Mouse (Mus musculus) kidney, postnatal 0 days (tissue): ENCODE data around the gene Gm49486. TPM values are rescaled to one million over a fixed set of nuclear protein-coding genes. Genes with fewer than 3 reads are reported as not detected.

Source experiments
- ATAC-seq: fragments of 200-750 bp; cut with Nextera tagmentation; replicated peaks from 2 replicates; pipeline ENCODE4 v1.8.0; 2017; ENCODE audit warnings: low read depth, moderate number of reproducible peaks, moderate TSS enrichment, moderate library complexity; ENCODE audit not compliant: low FRiP score
- DNase-seq: peaks from one replicate; pipeline ENCODE4 v3.0.0-alpha.2; 2016; ENCODE audit warnings: low spot score
- H3K27ac ChIP-seq: fragments of 300-500 bp; sonication (generic); 2 replicates; pipeline ENCODE4 v1.5.1; 2014; ENCODE audit warnings: mild to moderate bottlenecking
- H3K27me3 ChIP-seq: fragments of 300-500 bp; sonication (generic); 2 replicates; pipeline ENCODE4 v1.6.1; 2014; ENCODE audit warnings: low read length, mixed read lengths; ENCODE audit not compliant: insufficient read depth
- H3K36me3 ChIP-seq: fragments of 300-500 bp; sonication (generic); 2 replicates; pipeline ENCODE4 v1.6.1; 2014; ENCODE audit warnings: low read length, mixed read lengths; ENCODE audit not compliant: insufficient read depth
- H3K4me1 ChIP-seq: fragments of 300-500 bp; sonication (generic); replicated peaks from 2 replicates; pipeline ENCODE4 v1.6.1; 2014; ENCODE audit warnings: antibody characterized with exemption, low read length, mixed read lengths; ENCODE audit not compliant: insufficient read depth
- H3K4me2 ChIP-seq: fragments of 300-500 bp; sonication (generic); 2 replicates; pipeline ENCODE4 v1.6.1; 2014; ENCODE audit warnings: mild to moderate bottlenecking, low read length, moderate library complexity, mixed read lengths
- H3K4me3 ChIP-seq: fragments of 300-500 bp; sonication (generic); replicated peaks from 2 replicates; pipeline ENCODE4 v1.5.1; 2014; ENCODE audit warnings: low read depth, low read length
- H3K9ac ChIP-seq: fragments of 300-500 bp; sonication (generic); 2 replicates; pipeline ENCODE4 v1.6.1; 2014; ENCODE audit warnings: low read depth, low read length
- H3K9me3 ChIP-seq: fragments of 300-500 bp; sonication (generic); replicated peaks from 2 replicates; pipeline ENCODE4 v1.6.1; 2016; ENCODE audit warnings: low read length, inconsistent platforms, mixed read lengths
- CTCF ChIP-seq: IDR thresholded peaks from 2 replicates; pipeline ENCODE4 v1.5.1; 2016; ENCODE audit warnings: antibody characterized with exemption, low read depth, mild to moderate bottlenecking, moderate library complexity
- WGBS: fragments of 180-500 bp; shearing (Covaris S2); extraction: QIAGEN DNeasy Blood & Tissue Kit; methylation state at CpG from one replicate; pipeline ENCODE4 v1.1.7; 2014; 5-methylcytosine and 5-hydroxymethylcytosine counted together
- polyA plus RNA-seq: library from polyadenylated mRNA; unstranded; fragments of >200 nt; fragmentation: Nextera tagmentation; extraction: Ambion mirVana; gene quantifications from 2 replicates; pipeline ENCODE4 v1.2.1, GENCODE M21; 2015

The Gm49486 gene
- polyA plus RNA-seq, 1 experiment from 2014 or later = 0.42 TPM

DNA sequence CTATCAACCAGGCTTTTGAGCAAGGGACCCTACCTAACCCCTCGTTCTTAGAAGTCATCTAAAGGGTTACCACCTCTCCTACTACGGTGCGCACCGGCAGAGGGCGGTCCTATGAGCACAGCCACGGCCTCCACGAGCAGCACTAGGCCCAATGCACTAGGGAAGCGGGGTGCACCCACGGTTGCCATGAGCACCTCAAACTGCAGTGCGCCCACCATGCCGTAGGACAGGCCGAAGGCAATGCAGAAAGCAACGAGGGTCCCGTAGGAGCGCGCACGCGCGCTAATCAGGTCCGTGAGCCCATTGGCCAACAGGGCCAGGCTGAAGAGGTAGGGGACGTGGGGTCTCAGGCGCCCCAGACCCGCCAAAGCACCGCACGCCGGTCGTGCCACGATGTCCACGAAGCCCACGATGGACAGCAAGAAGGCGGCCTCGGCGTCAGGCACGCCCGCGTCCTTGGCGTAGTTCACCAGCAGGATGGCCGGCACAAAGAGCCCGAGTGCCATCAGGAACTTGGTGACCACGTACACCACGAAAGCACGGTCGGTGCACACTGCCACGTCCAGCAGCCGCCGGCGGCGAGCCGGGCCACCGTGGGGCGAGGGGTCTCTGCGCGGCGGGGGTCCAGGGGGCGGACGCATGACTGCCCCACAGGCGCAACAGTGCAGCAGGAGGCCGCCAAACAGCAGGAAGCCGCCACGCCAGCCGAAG is 22.7 kb downstream of the Gm49486 start:
- ATAC-seq (0 out of 2 replicates have a peak, but pooled peaks have one; percentile 45), DNase-seq (no peak)
- 0 out of 2 replicates have a peak, but pooled peaks cover 9% of the 10 kb centered on the region for H3K27me3 ChIP-seq
- H3K9ac ChIP-seq = peak overlapping the region; percentile 59; the same call in 1 of the 2 replicates
- peaks cover 16% of the 10 kb centered on the region; the same call in 1 of the 2 replicates for H3K36me3 ChIP-seq
- H3K27ac ChIP-seq = no peak overlapping the region
- H3K4me2 ChIP-seq = peak overlapping the region; percentile 64
- WGBS = 2% methylated on average over 61 of the region's 61 CpGs
- peak overlapping the region; percentile 33 for H3K4me3 ChIP-seq
- peaks cover 11% of the 10 kb centered on the region for H3K4me1 ChIP-seq
- no peaks in the 10 kb centered on the region for H3K9me3 ChIP-seq
- TF ChIP-seq CTCF = peak; percentile 49

DNA sequence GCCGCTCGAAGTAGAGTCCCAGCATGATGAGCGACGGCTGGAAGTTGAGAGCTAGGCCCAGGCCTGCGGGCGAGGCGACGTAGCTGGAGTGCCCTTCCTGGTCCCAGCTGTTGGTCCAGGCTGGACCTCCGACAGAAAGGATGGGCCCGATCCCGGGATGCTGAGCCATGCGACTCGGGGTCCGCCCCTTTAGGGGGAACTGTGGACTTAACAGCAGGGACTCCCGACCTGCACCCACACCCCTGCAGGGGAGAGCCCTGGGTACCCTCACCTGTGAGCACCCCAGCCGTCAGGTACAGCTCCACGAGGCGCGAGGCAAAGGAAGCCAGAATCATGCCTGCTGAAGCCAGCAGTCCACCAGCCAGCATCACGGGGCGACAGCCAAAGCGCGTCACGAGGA is 23.4 kb downstream of the Gm49486 start:
- ATAC-seq (peak; percentile 30; the same call in 1 of the 2 replicates), DNase-seq (no peak)
- TF ChIP-seq CTCF = no peak
- no peak overlapping the region for H3K27ac ChIP-seq
- H3K9ac ChIP-seq = peak overlapping the region; percentile 59; the same call in 1 of the 2 replicates
- peak overlapping the region; percentile 64 for H3K4me2 ChIP-seq
- no peaks in the 10 kb centered on the region for H3K9me3 ChIP-seq
- WGBS = 35% methylated on average over 24 of the region's 24 CpGs
- 0 out of 2 replicates have a peak, but pooled peaks cover 9% of the 10 kb centered on the region for H3K27me3 ChIP-seq
- H3K4me3 ChIP-seq = peak overlapping the region; percentile 33
- H3K36me3 ChIP-seq = peaks cover 13% of the 10 kb centered on the region; the same call in 1 of the 2 replicates
- H3K4me1 ChIP-seq = peaks cover 11% of the 10 kb centered on the region

- no peak within 1 kb of the TSS for H3K9ac ChIP-seq
- H3K27ac ChIP-seq = no peak within 1 kb of the TSS
- WGBS = 59% methylated on average over 3 of the region's 3 CpGs
- H3K4me2 ChIP-seq = no peak within 1 kb of the TSS
- TF ChIP-seq CTCF = no peak
- no peak within 1 kb of the TSS for H3K4me3 ChIP-seq
- ATAC-seq (no peak), DNase-seq (no peak)
- H3K36me3 ChIP-seq = no peaks in the 10 kb centered on the region
- peaks cover 11% of the 10 kb centered on the region for H3K4me1 ChIP-seq
- H3K27me3 ChIP-seq = 0 out of 2 replicates have a peak, but pooled peaks cover 9% of the 10 kb centered on the region
- no peaks in the 10 kb centered on the region for H3K9me3 ChIP-seq
Measured at GRCm38 (mm10) chr15:79254661-79255060, 25.5 kb downstream of the Gm49486 start, which contains the start of gene Slc16a8. Gene Slc16a8, minus strand, starts transcription at chr15:79254761.

DNA sequence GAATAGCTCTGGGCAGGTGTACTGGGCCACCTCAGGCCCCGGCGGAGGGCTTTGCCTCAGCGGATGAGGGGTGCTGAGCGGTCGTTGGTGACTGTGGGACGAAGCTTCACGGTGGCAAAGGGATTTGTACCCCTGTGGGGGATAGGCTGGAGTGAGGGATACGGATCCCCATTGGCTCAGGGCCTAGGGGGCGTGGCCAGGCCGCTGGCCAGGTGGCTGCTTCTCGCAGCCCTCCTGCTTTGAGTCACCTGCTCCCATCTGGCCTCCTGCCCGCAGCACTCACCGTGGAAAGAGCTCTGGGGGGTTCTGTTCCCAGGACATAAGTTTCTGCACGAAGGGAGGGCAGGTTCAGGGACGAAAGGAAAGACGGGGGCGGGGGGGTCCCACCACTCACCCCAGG is 29.3 kb downstream of the Gm49486 start:
- H3K36me3 ChIP-seq = no peaks in the 10 kb centered on the region
- ATAC-seq (0 out of 2 replicates have a peak, but pooled peaks have one; percentile 12), DNase-seq (no peak)
- H3K27me3 ChIP-seq = no peaks in the 10 kb centered on the region
- H3K27ac ChIP-seq = peak overlapping the region; percentile 62; the same call in 1 of the 2 replicates
- no peak for TF ChIP-seq CTCF
- no peak overlapping the region for H3K4me2 ChIP-seq
- no peaks in the 10 kb centered on the region for H3K9me3 ChIP-seq
- H3K4me1 ChIP-seq = no peaks in the 10 kb centered on the region; the same call in 1 of the 2 replicates
- no peak overlapping the region for H3K9ac ChIP-seq
- no peak overlapping the region for H3K4me3 ChIP-seq
- 33% methylated on average over 17 of the region's 17 CpGs for WGBS

- H3K27me3 ChIP-seq = no peaks in the 10 kb centered on the region
- no peak for TF ChIP-seq CTCF
Measured at GRCm38 (mm10) chr15:79261095-79261725, 32.0 kb downstream of the Gm49486 start.

DNA sequence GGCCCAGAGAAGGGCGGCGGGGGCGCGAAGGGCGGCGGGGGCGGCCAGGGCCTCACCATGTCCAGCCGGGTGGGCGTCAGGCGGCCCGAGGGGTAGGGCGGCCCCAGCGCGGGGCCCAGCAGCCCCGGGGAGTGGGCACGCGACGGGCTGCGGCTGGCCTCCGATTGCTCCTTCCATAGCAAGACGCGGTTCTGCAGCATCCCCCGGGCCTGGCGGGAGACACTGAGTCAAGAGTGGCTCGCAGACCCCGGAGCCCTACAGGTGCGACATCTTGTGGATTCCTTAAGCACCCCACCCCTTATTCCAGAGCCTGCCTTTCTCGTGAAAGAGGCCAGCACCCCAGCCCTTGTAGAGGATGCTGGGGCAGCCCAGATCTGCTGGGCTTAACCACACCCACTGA is 32.6 kb downstream of the Gm49486 start:
- DNase-seq (no peak), ATAC-seq (no peak)
- Histone ChIP-seq H3K4me3 (peak overlapping the region; percentile 45), H3K9me3 (no peaks in the 10 kb centered on the region), H3K27me3 (no peaks in the 10 kb centered on the region), H3K4me1 (no peaks in the 10 kb centered on the region; the same call in 1 of the 2 replicates), H3K27ac (no peak overlapping the region), H3K4me2 (peak overlapping the region; percentile 98), H3K9ac (peak overlapping the region; percentile 64), H3K36me3 (no peaks in the 10 kb centered on the region)
- peak; percentile 18; the same call in 1 of the 2 replicates for TF ChIP-seq CTCF
- WGBS = 0% methylated on average over 18 of the region's 28 CpGs

More at GRCm38 (mm10) chr15:79261095-79261725, 32.0 kb downstream of the Gm49486 start:
- WGBS = 1% methylated on average over 58 of the region's 62 CpGs
- Histone ChIP-seq H3K4me1 (no peaks in the 10 kb centered on the region; the same call in 1 of the 2 replicates), H3K4me2 (peak overlapping the region; percentile 98), H3K9ac (peak overlapping the region; percentile 64), H3K36me3 (no peaks in the 10 kb centered on the region), H3K9me3 (no peaks in the 10 kb centered on the region), H3K27ac (no peak overlapping the region), H3K4me3 (peak overlapping the region; percentile 45)
- peak; percentile 52 for DNase-seq
- ATAC-seq = peak; percentile 15; the same call in 1 of the 2 replicates
